Mouse (Mus musculus) MEL (cell line): Measurements from ENCODE around the gene Prm2. TPM values are rescaled to one million over a fixed set of nuclear protein-coding genes. Genes with fewer than 3 reads are reported as not detected.

ENCODE experiments used
- DNase-seq: peaks from one replicate; pipeline ENCODE4 v3.0.0; 2011; ENCODE audit warnings: low read depth, low spot score
- H3K27ac ChIP-seq: 2 replicates; pipeline ENCODE4 v1.5.1; 2012; ENCODE audit warnings: low read depth, mild to moderate bottlenecking, control low read depth, low read length, moderate library complexity; ENCODE audit not compliant: control insufficient read depth
- H3K27me3 ChIP-seq, 2 experiments: fragments of 150-350 bp in 1 of 2; sonication (generic) in 1 of 2; 2 replicates each; pipeline ENCODE4 v1.6.1; 2012; ENCODE audit warnings: low read length in 2 of 2, mild to moderate bottlenecking in 2 of 2, improper control_type of control experiment in 1 of 2, moderate library complexity in 1 of 2; ENCODE audit not compliant: insufficient read depth in 2 of 2, control insufficient read depth in 1 of 2
- H3K36me3 ChIP-seq, 2 experiments: 2 replicates each; pipeline ENCODE4 v1.6.1; 2012 to 2014; ENCODE audit warnings: low read length in 2 of 2, improper control_type of control experiment in 1 of 2, inconsistent platforms in 1 of 2, mild to moderate bottlenecking in 1 of 2; ENCODE audit not compliant: insufficient read depth in 2 of 2, control insufficient read depth in 1 of 2
- H3K4me1 ChIP-seq, 2 experiments: fragments of 150-350 bp in 1 of 2; sonication (generic) in 1 of 2; 2 replicates each; pipeline ENCODE4 v1.6.1; 2012; ENCODE audit warnings: low read length in 2 of 2, improper control_type of control experiment in 1 of 2, mild to moderate bottlenecking in 1 of 2; ENCODE audit not compliant: insufficient read depth in 2 of 2, control insufficient read depth in 1 of 2
- H3K4me3 ChIP-seq, 2 experiments: fragments of 150-350 bp in 1 of 2; sonication (generic) in 1 of 2; 2 replicates each; pipeline ENCODE4 v1.5.1; 2012; ENCODE audit warnings: low read depth in 2 of 2, low read length in 2 of 2, mild to moderate bottlenecking in 2 of 2, moderate library complexity in 2 of 2, control low read depth in 1 of 2, improper control_type of control experiment in 1 of 2; ENCODE audit not compliant: control insufficient read depth in 1 of 2, insufficient read depth in 1 of 2
- H3K79me2 ChIP-seq: 2 replicates; pipeline ENCODE4 v1.6.1; 2012; ENCODE audit warnings: mild to moderate bottlenecking, low read length, moderate library complexity; ENCODE audit not compliant: control insufficient read depth, poor library complexity, insufficient read depth
- H3K9ac ChIP-seq: 2 replicates; pipeline ENCODE4 v1.6.1; 2012; ENCODE audit warnings: low read depth, mild to moderate bottlenecking, control low read depth, low read length, moderate library complexity; ENCODE audit not compliant: control insufficient read depth, poor library complexity, severe bottlenecking
- H3K9me3 ChIP-seq: fragments of 150-350 bp; sonication (generic); replicated peaks from 2 replicates; pipeline ENCODE4 v1.6.1; 2012; ENCODE audit warnings: mild to moderate bottlenecking, low read length, improper control_type of control experiment, moderate library complexity; ENCODE audit not compliant: insufficient read depth
- BHLHE40 ChIP-seq: IDR thresholded peaks from 2 replicates; pipeline ENCODE4 v1.6.1; 2012; ENCODE audit warnings: low read depth, mild to moderate bottlenecking, inconsistent platforms, low read length, improper control_type of control experiment, borderline replicate concordance
- CHD1 ChIP-seq: IDR thresholded peaks from 2 replicates; pipeline ENCODE4 v1.6.1; 2012; ENCODE audit warnings: low read depth, mild to moderate bottlenecking, inconsistent platforms, low read length, improper control_type of control experiment
- EP300 ChIP-seq, 2 experiments: IDR thresholded peaks; 2 replicates each; pipeline ENCODE4 v1.6.1; 2011; ENCODE audit warnings: improper control_type of control experiment in 2 of 2, low read length in 2 of 2, low read depth in 1 of 2, mild to moderate bottlenecking in 1 of 2
- ETS1 ChIP-seq: IDR thresholded peaks from 2 replicates; pipeline ENCODE4 v1.6.1; 2012; ENCODE audit warnings: low read depth, mild to moderate bottlenecking, inconsistent platforms, low read length, improper control_type of control experiment, moderate library complexity
- HCFC1 ChIP-seq: IDR thresholded peaks from 2 replicates; pipeline ENCODE4 v1.6.1; 2012; ENCODE audit warnings: low read depth, mild to moderate bottlenecking, inconsistent platforms, low read length, improper control_type of control experiment, moderate library complexity
- JUND ChIP-seq: IDR thresholded peaks from 2 replicates; pipeline ENCODE4 v1.6.1; 2011; ENCODE audit warnings: low read depth, mild to moderate bottlenecking, improper control_type of control experiment, low read length
- MAX ChIP-seq: IDR thresholded peaks from 2 replicates; pipeline ENCODE4 v1.6.1; 2011; ENCODE audit warnings: low read length, improper control_type of control experiment
- MAZ ChIP-seq: IDR thresholded peaks from 2 replicates; pipeline ENCODE4 v1.6.1; 2012; ENCODE audit warnings: low read depth, mild to moderate bottlenecking, inconsistent platforms, low read length, improper control_type of control experiment
- MYB ChIP-seq: IDR thresholded peaks from 2 replicates; pipeline ENCODE4 v1.6.1; 2011; ENCODE audit warnings: mild to moderate bottlenecking, low read depth, low read length, improper control_type of control experiment
- NELFE ChIP-seq: IDR thresholded peaks from 2 replicates; pipeline ENCODE4 v1.6.1; 2011; ENCODE audit warnings: low read depth, low read length, improper control_type of control experiment
- NRF1 ChIP-seq: IDR thresholded peaks from 2 replicates; pipeline ENCODE4 v1.6.1; 2014; ENCODE audit warnings: low read depth, mild to moderate bottlenecking, inconsistent platforms, low read length, improper control_type of control experiment, moderate library complexity; ENCODE audit not compliant: poor library complexity, insufficient read depth, severe bottlenecking
- POLR2A ChIP-seq, 2 experiments: IDR thresholded peaks; 2 replicates each; pipeline ENCODE4 v1.6.1; 2011 to 2012; ENCODE audit warnings: low read length in 2 of 2, mild to moderate bottlenecking in 2 of 2, control low read depth in 1 of 2, improper control_type of control experiment in 1 of 2, low read depth in 1 of 2, moderate library complexity in 1 of 2; ENCODE audit not compliant: control insufficient read depth in 1 of 2, insufficient read depth in 1 of 2, poor library complexity in 1 of 2
- POLR2AphosphoS5 ChIP-seq: IDR thresholded peaks from 2 replicates; pipeline ENCODE4 v1.6.1; 2012; ENCODE audit warnings: low read depth, borderline replicate concordance, mild to moderate bottlenecking, inconsistent platforms, low read length, moderate library complexity, mixed read lengths
- RAD21 ChIP-seq: IDR thresholded peaks from 2 replicates; pipeline ENCODE4 v1.6.1; 2011; ENCODE audit warnings: mild to moderate bottlenecking, low read depth, low read length, improper control_type of control experiment
- TAL1 ChIP-seq: IDR thresholded peaks from 2 replicates; pipeline ENCODE4 v1.6.1; 2012; ENCODE audit warnings: mild to moderate bottlenecking, inconsistent platforms, low read length, moderate library complexity, mixed read lengths
- TCF12 ChIP-seq: IDR thresholded peaks from 2 replicates; pipeline ENCODE4 v1.6.1; 2014; ENCODE audit warnings: low read depth, mild to moderate bottlenecking, inconsistent platforms, low read length, improper control_type of control experiment, moderate library complexity
- UBTF ChIP-seq: IDR thresholded peaks from 2 replicates; pipeline ENCODE4 v1.6.1; 2012; ENCODE audit warnings: low read depth, mild to moderate bottlenecking, inconsistent platforms, low read length, improper control_type of control experiment, moderate library complexity, borderline replicate concordance; ENCODE audit not compliant: insufficient read depth
- USF2 ChIP-seq, 2 experiments: IDR thresholded peaks; 2 replicates each; pipeline ENCODE4 v1.6.1; 2011 to 2012; ENCODE audit warnings: improper control_type of control experiment in 2 of 2, low read length in 2 of 2, borderline replicate concordance in 1 of 2, inconsistent platforms in 1 of 2, low read depth in 1 of 2, mild to moderate bottlenecking in 1 of 2; ENCODE audit not compliant: insufficient read depth in 1 of 2
- ZMIZ1 ChIP-seq: IDR thresholded peaks from 2 replicates; pipeline ENCODE4 v1.6.1; 2012; ENCODE audit warnings: low read depth, mild to moderate bottlenecking, inconsistent platforms, low read length, improper control_type of control experiment, moderate library complexity
- polyA plus RNA-seq, 2 experiments: library from polyadenylated mRNA; stranded (reverse) in 1 of 2; unstranded in 1 of 2; fragments of >175 nt in 1 of 2; fragments of >200 nt in 1 of 2; gene quantifications; 2 replicates each; pipeline versions ENCODE4 v1.2.1 to v1.2.4; 2012; ENCODE audit warnings: low replicate concordance in 2 of 2, low read depth in 1 of 2; ENCODE audit not compliant: insufficient read length in 2 of 2, insufficient read depth in 1 of 2, missing spikeins in 1 of 2
- total RNA-seq: library from RNA; depleted of rRNA; stranded (reverse); fragments of 300-350 nt; gene quantifications from 2 replicates; pipeline ENCODE4 v1.2.3, GENCODE M21; 2012

Prm2 gene
- total and polyA plus RNA-seq, 3 experiments = not detected

DNA sequence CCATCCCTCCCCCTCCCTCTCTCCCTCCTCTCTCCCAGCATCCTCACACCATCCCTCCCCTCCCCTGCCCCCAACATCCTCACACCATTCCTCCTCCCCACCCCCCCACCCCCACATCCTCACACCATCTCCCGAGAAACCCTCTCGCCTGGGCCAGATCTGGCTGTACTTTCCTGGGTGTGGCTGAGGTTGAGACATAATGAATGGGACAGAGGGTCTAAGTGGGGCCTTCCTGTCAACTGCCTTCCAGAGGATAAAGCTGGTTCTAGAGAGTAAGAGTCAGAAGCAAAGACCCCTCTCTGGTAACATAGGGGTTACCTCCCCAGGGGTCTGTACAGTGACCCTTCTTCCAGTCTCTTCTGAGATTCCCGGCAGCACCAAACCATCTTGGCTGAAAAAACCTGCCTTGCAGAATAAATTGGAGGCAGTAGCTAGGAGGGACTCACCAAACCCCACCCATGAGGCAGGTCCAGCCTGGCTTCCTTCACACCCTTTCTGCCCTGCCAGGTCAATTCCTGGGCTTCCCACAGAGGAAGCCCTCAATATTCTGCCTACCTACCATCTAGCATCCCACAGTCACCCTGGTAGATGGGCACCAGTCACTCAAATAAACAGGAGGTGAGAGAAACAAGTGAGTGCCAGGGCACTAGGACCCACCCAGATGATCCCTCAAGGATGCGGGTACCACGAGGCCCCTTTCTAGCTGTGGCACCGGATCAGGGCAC is 32.2 kb downstream of the Prm2 start:
- no peak overlapping the region for H3K9ac ChIP-seq
- no peak for TF ChIP-seq RAD21
- TF ChIP-seq NELFE = no peak
- TF ChIP-seq MAX = no peak
- TF ChIP-seq MAZ = no peak
- no peak for TF ChIP-seq ZMIZ1
- no peak for TF ChIP-seq TCF12
- no peak for TF ChIP-seq POLR2AphosphoS5
- no peak for TF ChIP-seq ETS1
- no peak for TF ChIP-seq HCFC1
- TF ChIP-seq BHLHE40 = no peak
- TF ChIP-seq EP300 (IDR thresholded peaks at IDR 0.05; ENCODE audit: low read depth in 1 of 2, low read length in 2 of 2) = no peak
- no peak for TF ChIP-seq MYB
- no peak for TF ChIP-seq CHD1
- TF ChIP-seq USF2 (IDR thresholded peaks at IDR 0.05; ENCODE audit: borderline replicate concordance in 1 of 2, insufficient read depth in 1 of 2, low read depth in 1 of 2, low read length in 2 of 2) = no peak
- no peak for TF ChIP-seq NRF1
- TF ChIP-seq TAL1 = no peak
- no peak for TF ChIP-seq POLR2A (IDR thresholded peaks at IDR 0.05; ENCODE audit: control insufficient read depth in 1 of 2, insufficient read depth in 1 of 2, low read depth in 1 of 2, low read length in 2 of 2, poor library complexity in 1 of 2)
- TF ChIP-seq UBTF = no peak
- TF ChIP-seq, all 39 proteins: peak for 0
- no peak for DNase-seq
- Histone ChIP-seq H3K27ac (no peak overlapping the region), H3K4me1 (peaks cover 0 to 9% of the 10 kb centered on the region in 2 experiments; a peak in 2 of 4 replicates), H3K27me3 (no peaks in the 10 kb centered on the region; a peak in 1 of 4 replicates), H3K4me3 (no peak overlapping the region), H3K36me3 (no peaks in the 10 kb centered on the region), H3K9me3 (no peaks in the 10 kb centered on the region), H3K79me2 (no peaks in the 10 kb centered on the region)

DNA sequence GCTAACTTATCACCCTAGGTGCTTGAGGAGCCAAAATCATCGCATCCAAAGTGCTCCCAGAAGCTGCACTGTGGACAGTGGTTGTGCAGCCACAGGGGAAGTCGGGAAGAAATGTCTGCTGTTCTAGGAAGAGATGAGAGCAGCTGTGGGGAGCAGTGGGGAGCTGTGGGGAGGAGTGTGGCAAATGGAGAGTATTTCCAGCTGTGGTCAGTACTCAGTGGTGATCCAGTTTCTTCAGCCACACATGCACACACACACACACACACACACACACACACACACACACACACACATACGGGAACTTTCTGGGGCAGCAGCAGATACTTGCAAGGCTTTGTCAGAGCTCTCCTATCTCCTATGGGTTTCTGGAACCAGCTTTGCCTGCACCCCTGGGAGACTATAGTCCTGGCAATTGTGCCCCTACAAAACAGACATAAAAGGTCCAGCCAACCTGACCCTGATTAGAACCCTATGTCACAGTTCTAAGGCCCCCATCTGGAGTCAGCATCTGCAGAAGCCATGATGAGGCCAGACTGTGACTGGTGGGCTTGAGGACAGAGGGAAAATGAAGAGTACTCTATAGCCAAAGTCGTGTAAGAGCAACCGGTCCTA is 33.3 kb downstream of the Prm2 start:
- Histone ChIP-seq H3K9me3 (no peaks in the 10 kb centered on the region), H3K9ac (no peak overlapping the region)
- TF ChIP-seq TCF12 (no peak), JUND (no peak), NRF1 (no peak)
- TF ChIP-seq, all 39 proteins: peak for 0
- no peaks in the 10 kb centered on the region for H3K79me2 ChIP-seq
- DNase-seq = no peak
- H3K4me3 ChIP-seq = no peak overlapping the region
- no peaks in the 10 kb centered on the region for H3K36me3 ChIP-seq
- no peak overlapping the region for H3K27ac ChIP-seq
- no peaks in the 10 kb centered on the region for H3K27me3 ChIP-seq
- peaks cover 0 to 10% of the 10 kb centered on the region in 2 experiments; a peak in 2 of 4 replicates for H3K4me1 ChIP-seq
